Mouse (Mus musculus) heart, embryonic 10.5 days (tissue): ENCODE measurements around the gene Qpctl. TPM values are rescaled to one million over a fixed set of nuclear protein-coding genes. Genes with fewer than 3 reads are reported as not detected.

ENCODE experiments used
- DNase-seq: peaks from one replicate; pipeline ENCODE4 v3.0.0-alpha.2; 2017; ENCODE audit warnings: low spot score
- H3K27ac ChIP-seq: fragments of 300-500 bp; sonication (generic); 2 replicates; pipeline ENCODE4 v1.5.1; 2016; ENCODE audit warnings: mild to moderate bottlenecking
- H3K27me3 ChIP-seq: fragments of 300-500 bp; sonication (generic); 2 replicates; pipeline ENCODE4 v1.6.1; 2016; ENCODE audit warnings: mild to moderate bottlenecking; ENCODE audit not compliant: poor library complexity, insufficient read depth, severe bottlenecking
- H3K36me3 ChIP-seq: fragments of 300-500 bp; sonication (generic); 2 replicates; pipeline ENCODE4 v1.6.1; 2016; ENCODE audit warnings: mild to moderate bottlenecking, moderate library complexity
- H3K4me1 ChIP-seq: fragments of 300-500 bp; sonication (generic); 2 replicates; pipeline ENCODE4 v1.6.1; 2016; ENCODE audit warnings: mild to moderate bottlenecking
- H3K4me3 ChIP-seq: fragments of 300-500 bp; sonication (generic); 2 replicates; pipeline ENCODE4 v1.5.1; 2016; ENCODE audit warnings: mild to moderate bottlenecking, moderate library complexity
- H3K9me3 ChIP-seq: fragments of 300-500 bp; sonication (generic); 2 replicates; pipeline ENCODE4 v1.6.1; 2016; ENCODE audit warnings: mild to moderate bottlenecking, moderate library complexity
- WGBS: fragments of 180-500 bp; shearing (Covaris S2); methylation state at CpG from one replicate; pipeline ENCODE4 v1.1.7; 2016; 5-methylcytosine and 5-hydroxymethylcytosine counted together
- polyA plus RNA-seq: library from polyadenylated mRNA; unstranded; fragments of >200 nt; fragmentation: Nextera tagmentation; extraction: Ambion mirVana; gene quantifications from 2 replicates; pipeline ENCODE4 v1.2.1, GENCODE M21; 2016

The Qpctl gene
- polyA plus RNA-seq, 1 experiment from 2014 or later = 12.1 TPM

- Histone ChIP-seq H3K27me3 (peaks cover 59% of the 10 kb centered on the region), H3K4me3 (peak within 1 kb of the TSS; percentile 50), H3K9me3 (no peaks in the 10 kb centered on the region), H3K36me3 (no peaks in the 10 kb centered on the region), H3K27ac (0 out of 2 replicates have a peak within 1 kb of the TSS, but pooled peaks have one; percentile 10), H3K4me1 (peaks cover 57% of the 10 kb centered on the region)
- no peak for DNase-seq
- 1% methylated on average over 30 of the region's 30 CpGs for WGBS
These were observed 26.8 kb upstream of the Qpctl start, which contains the start of gene Eml2 for GRCm38 (mm10) chr7:19175708-19176515. Eml2 (plus strand) TSS chr7:19176421.

DNA sequence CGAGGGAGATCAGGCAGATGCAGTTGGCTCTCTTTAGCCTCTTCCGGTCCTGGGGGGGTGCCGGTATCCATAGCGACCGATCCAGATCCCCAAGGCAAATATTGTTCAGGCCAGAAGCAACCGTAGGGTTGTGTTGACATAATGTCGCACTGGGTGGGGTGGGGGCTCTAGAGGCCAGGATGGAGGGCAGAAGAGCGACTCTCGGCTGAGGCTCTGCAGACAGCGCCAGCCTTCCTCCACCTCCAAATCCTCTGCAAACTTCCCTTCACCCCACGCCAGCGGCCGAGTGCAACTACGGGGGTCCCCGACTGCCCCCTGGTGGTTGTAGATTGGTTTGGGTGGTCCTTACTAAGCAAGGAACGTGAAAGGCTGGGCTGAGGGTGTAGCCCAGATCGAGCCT lies 23.8 kb upstream of the Qpctl start:
- Histone ChIP-seq H3K4me1 (peaks cover 56% of the 10 kb centered on the region), H3K27ac (peak overlapping the region; percentile 89), H3K9me3 (no peaks in the 10 kb centered on the region), H3K4me3 (peak overlapping the region; percentile 46), H3K36me3 (no peaks in the 10 kb centered on the region), H3K27me3 (peaks cover 32% of the 10 kb centered on the region)
- WGBS = 4% methylated on average over 17 of the region's 17 CpGs
- DNase-seq = peak; percentile 95

- Histone ChIP-seq H3K27ac (peak overlapping the region; percentile 89), H3K27me3 (peaks cover 22% of the 10 kb centered on the region), H3K9me3 (no peaks in the 10 kb centered on the region), H3K4me3 (peak overlapping the region; percentile 25; the same call in 1 of the 2 replicates), H3K36me3 (no peaks in the 10 kb centered on the region), H3K4me1 (peaks cover 55% of the 10 kb centered on the region)
- WGBS = 18% methylated on average over 8 of the region's 8 CpGs
- DNase-seq = no peak
These were observed 22.7 kb upstream of the Qpctl start for GRCm38 (mm10) chr7:19171831-19172230.

DNA sequence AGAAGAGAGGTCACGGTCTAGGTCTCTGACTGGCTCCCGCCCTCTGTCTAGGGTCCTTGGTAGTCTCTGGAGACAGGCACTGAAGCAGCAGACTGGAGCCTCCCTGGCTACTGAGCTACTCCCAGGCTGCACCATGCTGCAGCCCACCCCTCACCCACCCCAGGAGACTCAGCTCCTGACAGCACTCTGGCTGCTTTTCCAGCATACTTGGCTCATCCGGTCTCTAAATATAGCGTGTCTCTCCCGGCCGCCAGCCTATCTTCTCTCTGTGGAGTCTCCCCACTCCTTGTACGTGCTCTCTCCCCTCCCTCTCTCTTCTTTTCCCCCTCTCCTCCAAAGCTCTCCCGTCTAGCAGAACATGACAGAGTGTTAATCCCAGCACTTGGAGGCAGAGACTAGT lies 21.1 kb upstream of the Qpctl start:
- Histone ChIP-seq H3K4me1 (peaks cover 55% of the 10 kb centered on the region), H3K9me3 (no peaks in the 10 kb centered on the region), H3K36me3 (no peaks in the 10 kb centered on the region), H3K27me3 (peaks cover 5% of the 10 kb centered on the region; the same call in 1 of the 2 replicates), H3K27ac (peak overlapping the region; percentile 87), H3K4me3 (0 out of 2 replicates have a peak overlapping the region, but pooled peaks have one; percentile 7)
- WGBS = 25% methylated on average over 8 of the region's 8 CpGs
- DNase-seq = peak; percentile 92

GRCm38 (mm10) chr7:19169506-19169905 lies 20.4 kb upstream of the Qpctl start:
- WGBS = 57% methylated on average over 10 of the region's 10 CpGs
- no peak overlapping the region for H3K4me3 ChIP-seq
- H3K36me3 ChIP-seq = no peaks in the 10 kb centered on the region
- DNase-seq = no peak
- peaks cover 62% of the 10 kb centered on the region for H3K4me1 ChIP-seq
- H3K27me3 ChIP-seq = 0 out of 2 replicates have a peak, but pooled peaks cover 6% of the 10 kb centered on the region
- peak overlapping the region; percentile 87 for H3K27ac ChIP-seq
- no peaks in the 10 kb centered on the region for H3K9me3 ChIP-seq

DNA sequence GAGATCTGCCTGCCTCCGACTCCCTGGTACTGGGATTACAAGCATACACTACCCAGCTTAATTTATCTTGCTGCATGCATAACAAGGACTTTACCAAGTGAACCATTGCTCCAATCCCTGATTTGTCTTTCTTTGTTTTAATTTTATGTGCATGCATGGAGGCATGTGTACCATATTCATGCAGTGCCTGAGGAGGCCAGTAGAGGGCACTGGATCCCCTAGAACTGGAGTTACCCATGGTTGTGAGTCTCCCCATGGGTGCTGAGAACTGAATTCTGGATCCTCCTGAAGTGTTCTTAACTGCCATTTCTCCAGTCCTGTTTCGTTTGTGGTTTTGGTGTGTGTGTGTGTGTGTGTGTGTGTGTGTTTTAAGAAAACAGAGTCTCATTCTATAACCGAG lies 17.9 kb upstream of the Qpctl start:
- no peak for DNase-seq
- Histone ChIP-seq H3K27me3 (peaks cover 29% of the 10 kb centered on the region; the same call in 1 of the 2 replicates), H3K27ac (no peak overlapping the region), H3K4me3 (no peak overlapping the region), H3K36me3 (peaks cover 2% of the 10 kb centered on the region; the same call in 1 of the 2 replicates), H3K9me3 (no peaks in the 10 kb centered on the region), H3K4me1 (peaks cover 57% of the 10 kb centered on the region)
- 86% methylated on average over 3 of the region's 3 CpGs for WGBS

DNA sequence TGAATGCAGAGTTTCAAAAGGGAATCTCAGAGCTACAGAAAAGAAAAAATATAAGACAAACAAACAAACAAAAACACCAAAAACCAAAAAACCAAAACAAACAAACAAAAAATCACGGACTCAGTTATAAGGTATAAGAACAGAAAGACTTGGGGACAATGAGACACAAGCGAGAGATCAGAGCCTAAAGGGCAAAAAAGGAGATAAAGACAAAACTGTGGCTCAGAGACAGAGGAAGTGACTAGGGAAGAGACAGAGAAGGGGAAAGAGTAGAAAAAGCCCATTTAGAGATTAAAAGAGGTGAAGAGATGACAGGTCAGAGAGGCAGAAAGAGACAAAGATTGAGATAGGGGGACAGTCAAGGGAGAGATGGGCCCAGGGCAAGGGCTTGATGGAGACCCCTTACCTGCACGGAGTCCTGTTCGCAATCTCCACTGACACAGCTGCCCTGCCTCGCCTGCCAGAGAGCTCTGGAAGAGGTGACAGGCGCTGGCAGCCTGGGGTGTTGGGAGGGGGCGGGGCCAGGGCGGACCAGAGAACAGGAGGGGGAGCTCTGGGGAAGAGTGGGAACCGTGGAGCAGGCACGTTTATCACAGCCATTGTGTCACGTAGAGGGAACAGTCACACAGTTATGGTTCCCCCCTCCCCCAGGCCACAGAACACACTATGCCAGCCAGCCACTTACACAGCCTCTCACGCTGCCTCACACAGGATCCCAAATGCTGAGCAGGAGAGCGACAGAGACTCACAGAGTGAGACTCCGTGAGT lies 16.7 kb upstream of the Qpctl start, which contains the start of gene Gipr:
Gipr (minus strand) TSS at position 472 of the 768 bp plus-strand sequence.
- H3K36me3 ChIP-seq = peaks cover 2% of the 10 kb centered on the region; the same call in 1 of the 2 replicates
- WGBS = 8% methylated on average over 14 of the region's 14 CpGs
- H3K27me3 ChIP-seq = peaks cover 31% of the 10 kb centered on the region; the same call in 1 of the 2 replicates
- H3K9me3 ChIP-seq = no peaks in the 10 kb centered on the region
- H3K27ac ChIP-seq = peak within 1 kb of the TSS; percentile 78
- peak; percentile 85 for DNase-seq
- peaks cover 50% of the 10 kb centered on the region for H3K4me1 ChIP-seq
- peak within 1 kb of the TSS; percentile 40 for H3K4me3 ChIP-seq

DNA sequence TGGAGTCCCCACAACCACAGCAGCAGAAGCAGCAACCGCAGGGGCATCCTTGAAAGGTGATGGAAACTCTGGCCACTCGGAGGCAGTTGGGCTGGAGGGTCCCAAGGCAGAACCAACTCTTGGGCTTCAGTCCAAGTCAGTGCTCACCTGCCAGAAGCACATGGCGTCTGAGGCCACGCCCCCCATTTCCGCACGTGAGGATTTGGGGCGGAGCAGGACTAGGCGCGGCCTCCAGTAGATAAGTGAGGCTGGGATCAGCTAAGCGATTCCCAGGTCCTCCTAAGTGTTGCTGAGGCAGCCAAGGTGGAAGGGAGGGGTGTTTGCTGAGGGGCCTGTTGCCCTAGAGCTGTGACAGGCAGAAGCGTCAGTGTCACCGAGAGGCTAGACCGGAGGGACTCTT lies 15.9 kb upstream of the Qpctl start:
- Histone ChIP-seq H3K36me3 (peaks cover 2% of the 10 kb centered on the region; the same call in 1 of the 2 replicates), H3K9me3 (no peaks in the 10 kb centered on the region), H3K27me3 (peaks cover 38% of the 10 kb centered on the region), H3K27ac (peak overlapping the region; percentile 78; the same call in 1 of the 2 replicates), H3K4me1 (peaks cover 51% of the 10 kb centered on the region), H3K4me3 (peak overlapping the region; percentile 40)
- under 1% methylated on average over 13 of the region's 13 CpGs for WGBS
- DNase-seq = no peak

DNA sequence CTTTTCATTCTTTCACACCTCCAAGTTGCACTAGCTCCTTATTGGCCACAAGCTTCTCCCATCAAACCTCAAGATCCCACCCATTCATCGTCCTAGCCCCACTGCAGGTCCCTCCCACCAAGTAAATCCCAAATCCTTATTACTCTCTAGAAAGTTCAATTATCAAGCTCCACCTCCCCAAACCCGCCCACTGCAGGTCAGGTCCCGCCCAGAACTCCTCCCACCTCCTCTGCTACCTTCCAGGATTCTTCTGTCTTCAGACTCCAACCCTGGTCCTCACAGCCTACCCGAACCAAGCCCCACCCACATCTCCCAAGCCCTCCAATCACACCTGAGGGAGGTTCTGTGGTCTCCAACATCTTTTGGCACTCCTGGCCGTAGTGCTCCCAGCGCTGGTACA lies 15.1 kb upstream of the Qpctl start:
- Histone ChIP-seq H3K4me3 (peak overlapping the region; percentile 40), H3K36me3 (peaks cover 2% of the 10 kb centered on the region; the same call in 1 of the 2 replicates), H3K27me3 (peaks cover 46% of the 10 kb centered on the region), H3K9me3 (no peaks in the 10 kb centered on the region), H3K4me1 (peaks cover 51% of the 10 kb centered on the region), H3K27ac (peak overlapping the region; percentile 31; the same call in 1 of the 2 replicates)
- DNase-seq = peak; percentile 80
- 2% methylated on average over 6 of the region's 6 CpGs for WGBS

DNA sequence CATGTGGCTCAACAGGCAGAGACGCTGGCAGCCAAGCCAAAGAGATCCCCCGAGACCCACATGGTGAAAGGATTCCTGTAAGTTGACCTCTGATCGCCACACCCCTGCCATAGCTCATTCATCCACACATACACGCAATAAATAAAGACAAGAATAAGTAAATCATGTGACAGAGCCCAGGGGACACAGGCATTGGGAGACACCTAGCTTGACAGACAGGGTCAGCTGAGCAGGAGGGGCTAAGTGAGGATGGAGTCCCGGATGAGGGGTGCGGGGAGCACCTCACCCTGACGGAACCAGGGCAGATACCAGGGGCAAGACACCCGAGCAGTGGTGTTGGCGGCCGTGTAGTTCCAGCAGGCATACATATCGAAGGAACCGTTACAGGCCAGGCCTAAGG lies 14.7 kb upstream of the Qpctl start:
- no peaks in the 10 kb centered on the region for H3K9me3 ChIP-seq
- 27% methylated on average over 12 of the region's 12 CpGs for WGBS
- H3K36me3 ChIP-seq = peaks cover 2% of the 10 kb centered on the region; the same call in 1 of the 2 replicates
- H3K27ac ChIP-seq = peak overlapping the region; percentile 31; the same call in 1 of the 2 replicates
- H3K4me3 ChIP-seq = peak overlapping the region; percentile 40
- peaks cover 51% of the 10 kb centered on the region for H3K27me3 ChIP-seq
- peaks cover 49% of the 10 kb centered on the region for H3K4me1 ChIP-seq
- DNase-seq = no peak

DNA sequence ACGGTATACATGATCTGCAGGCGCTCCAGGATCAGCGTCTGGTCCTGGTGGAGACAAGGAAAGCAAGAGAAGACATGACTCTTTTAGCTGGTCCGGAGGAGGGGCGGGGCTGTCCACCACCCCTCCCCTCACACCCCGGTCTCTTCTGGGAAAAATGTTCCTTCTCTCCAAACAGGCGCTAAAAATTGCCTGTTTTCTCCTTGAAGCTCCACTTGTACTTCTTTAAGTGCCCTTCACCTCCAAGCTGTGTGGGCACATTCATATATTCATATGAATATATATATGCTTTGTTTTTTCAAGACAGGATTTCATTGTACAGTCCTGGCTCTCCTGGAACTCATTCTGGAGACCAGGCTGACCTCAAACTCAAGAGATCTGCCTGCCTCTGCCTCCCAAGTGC lies 13.8 kb upstream of the Qpctl start:
- H3K4me3 ChIP-seq = no peak overlapping the region
- no peak overlapping the region for H3K27ac ChIP-seq
- WGBS = 70% methylated on average over 7 of the region's 7 CpGs
- H3K9me3 ChIP-seq = no peaks in the 10 kb centered on the region
- peaks cover 53% of the 10 kb centered on the region for H3K27me3 ChIP-seq
- peaks cover 2% of the 10 kb centered on the region; the same call in 1 of the 2 replicates for H3K36me3 ChIP-seq
- no peak for DNase-seq
- peaks cover 42% of the 10 kb centered on the region for H3K4me1 ChIP-seq

GRCm38 (mm10) chr7:19160115-19160514 lies 11.0 kb upstream of the Qpctl start:
- no peaks in the 10 kb centered on the region for H3K9me3 ChIP-seq
- peak overlapping the region; percentile 61 for H3K4me3 ChIP-seq
- H3K27ac ChIP-seq = peak overlapping the region; percentile 59; the same call in 1 of the 2 replicates
- peaks cover 53% of the 10 kb centered on the region for H3K27me3 ChIP-seq
- peaks cover 2% of the 10 kb centered on the region for H3K36me3 ChIP-seq
- peaks cover 43% of the 10 kb centered on the region for H3K4me1 ChIP-seq
- WGBS = under 1% methylated on average over 20 of the region's 20 CpGs
- peak; percentile 92 for DNase-seq
